Mouse (Mus musculus): ENCODE measurements at regions not wholly inside any gene's neighbourhood (a gene's known extent, or its start where the extent isn't known, plus 50 kb on each side); places are given as distances from the start of the nearest gene placed in this dataset.

DNA sequence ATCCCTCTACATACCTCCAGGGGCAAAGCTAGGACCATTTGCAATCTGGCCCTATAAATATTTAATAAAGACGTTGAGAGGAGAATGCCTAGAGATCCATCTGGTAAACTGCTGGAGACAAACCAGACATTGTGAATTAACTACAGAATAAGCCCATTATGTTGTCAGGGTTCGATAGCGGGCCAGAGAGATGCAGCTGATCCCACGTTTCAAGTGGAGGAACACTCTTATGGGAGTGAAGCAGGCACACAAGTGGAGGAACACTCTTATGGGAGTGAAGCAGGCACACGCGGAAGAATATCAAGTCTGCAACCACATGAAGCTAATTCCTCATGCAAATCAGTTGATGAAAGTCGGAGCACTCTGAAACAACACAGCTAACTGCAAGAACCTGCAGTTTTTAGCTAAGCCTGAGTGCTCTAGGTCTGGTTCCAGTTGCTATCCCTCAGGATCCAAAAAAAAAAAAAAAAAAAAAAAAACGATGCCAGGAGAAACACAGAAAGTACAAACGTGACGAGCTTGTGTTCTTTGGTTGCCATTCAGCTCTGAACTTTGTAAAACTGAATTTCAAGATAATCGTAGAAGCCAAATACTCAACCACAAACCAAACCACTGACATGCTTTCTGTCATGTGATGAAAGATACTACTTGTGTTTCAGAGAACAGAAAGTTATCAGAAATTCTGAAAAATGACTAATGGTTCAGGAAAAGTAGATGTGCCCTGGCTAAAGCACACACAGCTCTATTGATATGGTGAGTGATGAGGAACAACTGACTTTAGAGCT, 684.6 kb upstream of the Cited2 start:
- TF ChIP-seq GATA1 (IDR thresholded peaks at IDR 0.05; ENCODE audit: borderline replicate concordance, low read length) = no peak
- TF ChIP-seq FLI1 (IDR thresholded peaks at IDR 0.05; ENCODE audit: low read length) = no peak

All from megakaryocyte, embryonic 14.5 days (primary cell).